Mouse (Mus musculus) heart, embryonic 10.5 days (tissue): ENCODE measurements around the gene Rnf185. TPM values are rescaled to one million over a fixed set of nuclear protein-coding genes. Genes with fewer than 3 reads are reported as not detected.

Experiments used
- DNase-seq: peaks from one replicate; pipeline ENCODE4 v3.0.0-alpha.2; 2017; ENCODE audit warnings: low spot score
- H3K27ac ChIP-seq: fragments of 300-500 bp; sonication (generic); 2 replicates; pipeline ENCODE4 v1.5.1; 2016; ENCODE audit warnings: mild to moderate bottlenecking
- H3K27me3 ChIP-seq: fragments of 300-500 bp; sonication (generic); 2 replicates; pipeline ENCODE4 v1.6.1; 2016; ENCODE audit warnings: mild to moderate bottlenecking; ENCODE audit not compliant: poor library complexity, insufficient read depth, severe bottlenecking
- H3K36me3 ChIP-seq: fragments of 300-500 bp; sonication (generic); 2 replicates; pipeline ENCODE4 v1.6.1; 2016; ENCODE audit warnings: mild to moderate bottlenecking, moderate library complexity
- H3K4me1 ChIP-seq: fragments of 300-500 bp; sonication (generic); 2 replicates; pipeline ENCODE4 v1.6.1; 2016; ENCODE audit warnings: mild to moderate bottlenecking
- H3K4me3 ChIP-seq: fragments of 300-500 bp; sonication (generic); 2 replicates; pipeline ENCODE4 v1.5.1; 2016; ENCODE audit warnings: mild to moderate bottlenecking, moderate library complexity
- H3K9me3 ChIP-seq: fragments of 300-500 bp; sonication (generic); 2 replicates; pipeline ENCODE4 v1.6.1; 2016; ENCODE audit warnings: mild to moderate bottlenecking, moderate library complexity
- WGBS: fragments of 180-500 bp; shearing (Covaris S2); methylation state at CpG from one replicate; pipeline ENCODE4 v1.1.7; 2016; 5-methylcytosine and 5-hydroxymethylcytosine counted together
- polyA plus RNA-seq: library from polyadenylated mRNA; unstranded; fragments of >200 nt; fragmentation: Nextera tagmentation; extraction: Ambion mirVana; gene quantifications from 2 replicates; pipeline ENCODE4 v1.2.1, GENCODE M21; 2016

Gene Rnf185
- polyA plus RNA-seq, 1 experiment from 2014 or later = 31.0 TPM

GRCm38 (mm10) chr11:3408131-3408996, 43.8 kb downstream of the Rnf185 start:
- DNase-seq = no peak
- 6% methylated on average over 34 of the region's 34 CpGs for WGBS
- H3K27me3 ChIP-seq = no peaks in the 10 kb centered on the region
- no peaks in the 10 kb centered on the region for H3K36me3 ChIP-seq
- H3K4me1 ChIP-seq = peaks cover 11% of the 10 kb centered on the region; the same call in 1 of the 2 replicates
- H3K9me3 ChIP-seq = no peaks in the 10 kb centered on the region
- H3K4me3 ChIP-seq = peak overlapping the region; percentile 76
- peak overlapping the region; percentile 91 for H3K27ac ChIP-seq

GRCm38 (mm10) chr11:3404287-3405047, 47.7 kb downstream of the Rnf185 start:
- 78% methylated on average over 7 of the region's 7 CpGs for WGBS
- no peak for DNase-seq

GRCm38 (mm10) chr11:3403024-3403423, 49.1 kb downstream of the Rnf185 start:
- Histone ChIP-seq H3K36me3 (no peaks in the 10 kb centered on the region), H3K4me3 (no peak overlapping the region), H3K9me3 (no peaks in the 10 kb centered on the region; the same call in 1 of the 2 replicates), H3K27ac (no peak overlapping the region), H3K27me3 (no peaks in the 10 kb centered on the region), H3K4me1 (peaks cover 4% of the 10 kb centered on the region; the same call in 1 of the 2 replicates)
- DNase-seq = no peak
- 54% methylated on average over 3 of the region's 3 CpGs for WGBS

More at GRCm38 (mm10) chr11:3404287-3405047, 47.7 kb downstream of the Rnf185 start:
- H3K4me1 ChIP-seq = peaks cover 12% of the 10 kb centered on the region; the same call in 1 of the 2 replicates
- H3K27me3 ChIP-seq = no peaks in the 10 kb centered on the region
- H3K36me3 ChIP-seq = no peaks in the 10 kb centered on the region
- no peak overlapping the region for H3K4me3 ChIP-seq
- H3K9me3 ChIP-seq = no peaks in the 10 kb centered on the region; the same call in 1 of the 2 replicates
- no peak overlapping the region for H3K27ac ChIP-seq

- H3K36me3 ChIP-seq = peaks cover 20% of the 10 kb centered on the region; the same call in 1 of the 2 replicates
- no peak overlapping the region for H3K4me3 ChIP-seq
- H3K9me3 ChIP-seq = no peaks in the 10 kb centered on the region; the same call in 1 of the 2 replicates
- H3K27me3 ChIP-seq = no peaks in the 10 kb centered on the region
- 97% methylated on average over 1 of the region's 1 CpGs for WGBS
- no peak for DNase-seq
- H3K4me1 ChIP-seq = peaks cover 6% of the 10 kb centered on the region; the same call in 1 of the 2 replicates
- no peak overlapping the region for H3K27ac ChIP-seq
These were observed 53.8 kb downstream of the Rnf185 start for GRCm38 (mm10) chr11:3398318-3398717.

GRCm38 (mm10) chr11:3396562-3396961, 55.6 kb downstream of the Rnf185 start:
- no peak for DNase-seq
- H3K27ac ChIP-seq = no peak overlapping the region
- 75% methylated on average over 8 of the region's 8 CpGs for WGBS

GRCm38 (mm10) chr11:3396091-3396490, 56.1 kb downstream of the Rnf185 start:
- Histone ChIP-seq H3K4me3 (no peak overlapping the region), H3K9me3 (no peaks in the 10 kb centered on the region), H3K27me3 (no peaks in the 10 kb centered on the region), H3K36me3 (peaks cover 28% of the 10 kb centered on the region; the same call in 1 of the 2 replicates), H3K4me1 (peaks cover 9% of the 10 kb centered on the region), H3K27ac (no peak overlapping the region)
- DNase-seq = no peak
- WGBS = 76% methylated on average over 3 of the region's 3 CpGs

More at GRCm38 (mm10) chr11:3396562-3396961, 55.6 kb downstream of the Rnf185 start:
- no peak overlapping the region for H3K4me3 ChIP-seq
- peaks cover 9% of the 10 kb centered on the region for H3K4me1 ChIP-seq
- H3K27me3 ChIP-seq = no peaks in the 10 kb centered on the region
- peaks cover 28% of the 10 kb centered on the region; the same call in 1 of the 2 replicates for H3K36me3 ChIP-seq
- no peaks in the 10 kb centered on the region for H3K9me3 ChIP-seq

GRCm38 (mm10) chr11:3394520-3394919, 57.6 kb downstream of the Rnf185 start:
- H3K4me3 ChIP-seq = no peak overlapping the region
- H3K4me1 ChIP-seq = peaks cover 14% of the 10 kb centered on the region
- 55% methylated on average over 5 of the region's 5 CpGs for WGBS
- DNase-seq = no peak
- H3K27me3 ChIP-seq = no peaks in the 10 kb centered on the region
- H3K36me3 ChIP-seq = peaks cover 28% of the 10 kb centered on the region; the same call in 1 of the 2 replicates
- H3K27ac ChIP-seq = no peak overlapping the region
- H3K9me3 ChIP-seq = no peaks in the 10 kb centered on the region

- H3K36me3 ChIP-seq = peaks cover 32% of the 10 kb centered on the region
- peaks cover 14% of the 10 kb centered on the region for H3K4me1 ChIP-seq
- H3K27ac ChIP-seq = no peak overlapping the region
- 63% methylated on average over 8 of the region's 8 CpGs for WGBS
- H3K9me3 ChIP-seq = no peaks in the 10 kb centered on the region
- no peak for DNase-seq
- H3K27me3 ChIP-seq = no peaks in the 10 kb centered on the region
- H3K4me3 ChIP-seq = no peak overlapping the region
These were observed 59.6 kb downstream of the Rnf185 start for GRCm38 (mm10) chr11:3392526-3392925.

GRCm38 (mm10) chr11:3390789-3391188, 61.4 kb downstream of the Rnf185 start:
- H3K4me1 ChIP-seq = peaks cover 25% of the 10 kb centered on the region
- WGBS = 84% methylated on average over 5 of the region's 5 CpGs

GRCm38 (mm10) chr11:3389996-3390395, 62.2 kb downstream of the Rnf185 start:
- Histone ChIP-seq H3K4me3 (no peak overlapping the region), H3K27ac (no peak overlapping the region), H3K36me3 (peaks cover 14% of the 10 kb centered on the region), H3K9me3 (no peaks in the 10 kb centered on the region), H3K27me3 (no peaks in the 10 kb centered on the region), H3K4me1 (peaks cover 25% of the 10 kb centered on the region)
- no peak for DNase-seq
- 69% methylated on average over 5 of the region's 5 CpGs for WGBS

More at GRCm38 (mm10) chr11:3390789-3391188, 61.4 kb downstream of the Rnf185 start:
- Histone ChIP-seq H3K27ac (no peak overlapping the region), H3K4me3 (no peak overlapping the region), H3K36me3 (peaks cover 19% of the 10 kb centered on the region), H3K27me3 (no peaks in the 10 kb centered on the region), H3K9me3 (no peaks in the 10 kb centered on the region)
- no peak for DNase-seq

GRCm38 (mm10) chr11:3387482-3388196, 64.5 kb downstream of the Rnf185 start:
- Histone ChIP-seq H3K4me1 (peaks cover 16% of the 10 kb centered on the region), H3K4me3 (no peak overlapping the region), H3K9me3 (no peaks in the 10 kb centered on the region), H3K36me3 (peaks cover 24% of the 10 kb centered on the region), H3K27me3 (no peaks in the 10 kb centered on the region), H3K27ac (no peak overlapping the region; the same call in 1 of the 2 replicates)
- WGBS = 84% methylated on average over 6 of the region's 6 CpGs
- no peak for DNase-seq

GRCm38 (mm10) chr11:3386941-3387368, 65.2 kb downstream of the Rnf185 start:
- Histone ChIP-seq H3K27ac (peak overlapping the region; percentile 64), H3K36me3 (peaks cover 24% of the 10 kb centered on the region), H3K4me1 (peaks cover 16% of the 10 kb centered on the region), H3K4me3 (no peak overlapping the region), H3K9me3 (no peaks in the 10 kb centered on the region), H3K27me3 (no peaks in the 10 kb centered on the region)
- 9% methylated on average over 4 of the region's 4 CpGs for WGBS
- DNase-seq = peak; percentile 93
